Mouse (Mus musculus): Measurements from ENCODE around the gene Slc12a9.

DNA sequence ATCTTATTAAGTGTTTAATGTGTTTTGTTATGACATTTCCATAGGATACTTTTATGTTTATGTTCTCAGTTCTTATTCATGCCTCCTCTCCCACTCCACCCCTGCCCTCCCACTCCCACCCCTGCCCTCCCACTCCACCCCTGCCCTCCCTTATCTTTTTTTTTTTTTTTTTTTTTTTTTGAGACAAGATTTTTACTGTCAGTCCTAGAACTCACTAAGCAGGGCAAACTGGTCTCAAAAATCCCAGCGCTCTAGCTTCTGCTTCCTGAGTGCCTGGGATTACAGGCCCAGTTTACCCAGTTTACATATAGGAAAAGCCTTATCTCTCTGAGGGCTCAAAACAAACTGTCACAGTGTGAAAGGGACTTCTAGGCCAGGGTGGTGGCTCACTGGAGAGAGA is 13.0 kb upstream of the Slc12a9 start:
- TF ChIP-seq CTCF (IDR thresholded peaks at IDR 0.05; ENCODE audit: extremely low read depth, insufficient read depth, insufficient read length, insufficient replicate concordance), result no peak
- no peak for TF ChIP-seq POLR2A (IDR thresholded peaks at IDR 0.05; ENCODE audit: low read depth, low read length)

Data from spleen, adult 2 months (tissue).